Mouse (Mus musculus): ENCODE results near the gene Nf2. TPM values are rescaled to one million over a fixed set of nuclear protein-coding genes. Genes with fewer than 3 reads are reported as not detected.
"Not testable (repeated sequence)": the region's sequence is repeated elsewhere in the genome, so short reads cannot be mapped to it uniquely, and the experiment has no call there.

Gene Nf2
- total and polyA plus RNA-seq, 3 experiments, result 45.2 to 103 (median 50.7) TPM

- H3K9ac ChIP-seq (ENCODE audit: insufficient read depth, low read depth); H3K79me2 ChIP-seq (replicated peaks; ENCODE audit: control insufficient read depth, extremely low read depth, insufficient read depth, poor library complexity, severe bottlenecking); dilution Hi-C loops (cut with MboI; ENCODE audit: extremely low pct_ligation_motif_present, extremely low pct_unique_long_range_greater_than_20kb, low sequenced_read_pairs); H3K27ac ChIP-seq (ENCODE audit: insufficient read depth, low read depth); H3K27me3 ChIP-seq (replicated peaks); DNase-seq (ENCODE audit: extremely low read depth); in situ Hi-C loops (cut with MboI; ENCODE audit: low pct_ligation_motif_present, low pct_unique_long_range_greater_than_20kb, low sequenced_read_pairs); H3K4me3 ChIP-seq (replicated peaks in 1 of 3; ENCODE audit: low read depth in 2 of 3, low read length in 2 of 3, poor library complexity in 1 of 3); H3K9me3 ChIP-seq (replicated peaks; ENCODE audit: low read length): not testable (repeated sequence)
- peak; percentile 70; the same call in 1 of the 2 replicates for TF ChIP-seq MYC (IDR thresholded peaks at IDR 0.05; ENCODE audit: low read depth, low read length)
- peak; percentile 45 for TF ChIP-seq SMC3 (IDR thresholded peaks at IDR 0.05; ENCODE audit: low read depth, low read length)
- TF ChIP-seq CTCF (conservative IDR thresholded peaks at IDR 0.05 in 1 of 2, IDR thresholded peaks at IDR 0.05 in 1 of 2; ENCODE audit: low read depth in 2 of 2, low read length in 2 of 2), result peak in 1 of 2 experiments; percentile 80; a peak in 2 of 4 replicates
- TF ChIP-seq RAD21 (IDR thresholded peaks at IDR 0.05; ENCODE audit: low read depth, low read length), result peak; percentile 19
- Histone ChIP-seq H3K36me3 (replicated peaks in 1 of 2; ENCODE audit: control insufficient read depth in 1 of 2, insufficient read depth in 1 of 2, low read length in 1 of 2) (peaks cover 6 to 42% of the 10 kb centered on the region in 2 experiments), H3K4me2 (ENCODE audit: insufficient read depth, low read depth, poor library complexity, severe bottlenecking) (0 out of 2 replicates have a peak overlapping the region, but pooled peaks have one; percentile 73), H3K4me1 (ENCODE audit: control insufficient read depth in 1 of 2, insufficient read depth in 2 of 2) (peaks cover 18 to 49% of the 10 kb centered on the region in 2 experiments)
These were observed 26.9 kb downstream of the Nf2 start for GRCm38 (mm10) chr11:4822446-4822842.

- in situ Hi-C loops (cut with MboI; ENCODE audit: low pct_ligation_motif_present, low pct_unique_long_range_greater_than_20kb, low sequenced_read_pairs), result no loop called here
- Histone ChIP-seq H3K36me3 (replicated peaks in 1 of 2; ENCODE audit: control insufficient read depth in 1 of 2, insufficient read depth in 1 of 2, low read length in 1 of 2) (peaks cover 6 to 48% of the 10 kb centered on the region in 2 experiments), H3K4me2 (ENCODE audit: insufficient read depth, low read depth, poor library complexity, severe bottlenecking) (peak overlapping the region; percentile 73), H3K9me3 (replicated peaks; ENCODE audit: low read length) (no peaks in the 10 kb centered on the region), H3K4me3 (replicated peaks in 1 of 3; ENCODE audit: low read depth in 2 of 3, low read length in 2 of 3, poor library complexity in 1 of 3) (no peak overlapping the region), H3K79me2 (replicated peaks; ENCODE audit: control insufficient read depth, extremely low read depth, insufficient read depth, poor library complexity, severe bottlenecking) (peaks cover 2% of the 10 kb centered on the region), H3K4me1 (ENCODE audit: control insufficient read depth in 1 of 2, insufficient read depth in 2 of 2) (peaks cover 14 to 43% of the 10 kb centered on the region in 2 experiments), H3K9ac (ENCODE audit: insufficient read depth, low read depth) (no peak overlapping the region), H3K27me3 (replicated peaks) (no peaks in the 10 kb centered on the region), H3K27ac (ENCODE audit: insufficient read depth, low read depth) (no peak overlapping the region)
- DNase-seq (ENCODE audit: extremely low read depth), result peak; percentile 78
- dilution Hi-C loops (cut with MboI; ENCODE audit: extremely low pct_ligation_motif_present, extremely low pct_unique_long_range_greater_than_20kb, low sequenced_read_pairs), result no loop called here
- TF ChIP-seq MEF2A (IDR thresholded peaks at IDR 0.05; ENCODE audit: borderline replicate concordance, low read depth, low read length) (no peak; the same call in 1 of the 2 replicates), MAFK (IDR thresholded peaks at IDR 0.05; ENCODE audit: insufficient replicate concordance, low read length) (peak; percentile 40; the same call in 1 of the 2 replicates), MAZ (IDR thresholded peaks at IDR 0.05; ENCODE audit: low read depth, low read length) (no peak), NRF1 (IDR thresholded peaks at IDR 0.05; ENCODE audit: low read depth, low read length) (no peak), NELFE (IDR thresholded peaks at IDR 0.05; ENCODE audit: low read depth, low read length) (no peak; the same call in 1 of the 2 replicates), EP300 (IDR thresholded peaks at IDR 0.05; ENCODE audit: low read length) (no peak), ZNF384 (IDR thresholded peaks at IDR 0.05; ENCODE audit: low read depth, low read length) (no peak), MXI1 (IDR thresholded peaks at IDR 0.05; ENCODE audit: low read depth, low read length) (no peak), MYC (IDR thresholded peaks at IDR 0.05; ENCODE audit: low read depth, low read length) (0 out of 2 replicates have a peak, but pooled peaks have one; percentile 52), HCFC1 (IDR thresholded peaks at IDR 0.05; ENCODE audit: low read depth, low read length) (no peak; the same call in 1 of the 2 replicates), SIN3A (IDR thresholded peaks at IDR 0.05; ENCODE audit: low read length) (0 out of 2 replicates have a peak, but pooled peaks have one; percentile 25), RAD21 (IDR thresholded peaks at IDR 0.05; ENCODE audit: low read depth, low read length) (peak; percentile 96), MAX (IDR thresholded peaks at IDR 0.05; ENCODE audit: low read length) (no peak), KAT2A (IDR thresholded peaks at IDR 0.05; ENCODE audit: insufficient replicate concordance, low read length) (no peak), ZC3H11A (IDR thresholded peaks at IDR 0.05; ENCODE audit: low read depth, low read length) (peak; percentile 15; the same call in 1 of the 2 replicates), ZKSCAN1 (IDR thresholded peaks at IDR 0.05; ENCODE audit: borderline replicate concordance, low read depth, low read length) (no peak), IRF4 (IDR thresholded peaks at IDR 0.05; ENCODE audit: low read depth, low read length) (peak; percentile 20; the same call in 1 of the 2 replicates), RCOR1 (conservative IDR thresholded peaks at IDR 0.05; ENCODE audit: low read depth, low read length) (no peak), USF2 (conservative IDR thresholded peaks at IDR 0.05; ENCODE audit: low read depth, low read length) (no peak), TBP (conservative IDR thresholded peaks at IDR 0.05; ENCODE audit: low read depth, low read length) (0 out of 2 replicates have a peak, but pooled peaks have one; percentile 27), ZMIZ1 (IDR thresholded peaks at IDR 0.05; ENCODE audit: low read depth, low read length) (no peak), POLR2A (IDR thresholded peaks at IDR 0.05; ENCODE audit: low read depth, low read length) (no peak), CTCF (conservative IDR thresholded peaks at IDR 0.05 in 1 of 2, IDR thresholded peaks at IDR 0.05 in 1 of 2; ENCODE audit: low read depth in 2 of 2, low read length in 2 of 2) (peak; percentile 54 to 96), SMC3 (IDR thresholded peaks at IDR 0.05; ENCODE audit: low read depth, low read length) (peak; percentile 81), TCF12 (IDR thresholded peaks at IDR 0.05; ENCODE audit: low read depth, low read length) (no peak), E2F4 (IDR thresholded peaks at IDR 0.05; ENCODE audit: insufficient replicate concordance, low read depth, low read length) (no peak), CHD2 (IDR thresholded peaks at IDR 0.05; ENCODE audit: low read length) (peak; percentile 73), POLR2AphosphoS2 (IDR thresholded peaks at IDR 0.05; ENCODE audit: low read depth, low read length) (no peak), GABPA (IDR thresholded peaks at IDR 0.05; ENCODE audit: insufficient replicate concordance, low read depth, low read length) (no peak)
These were observed 27.6 kb downstream of the Nf2 start for GRCm38 (mm10) chr11:4821492-4822445.

All from CH12.LX (cell line).